Mouse (Mus musculus) cerebellum, postnatal 14 days (tissue): ENCODE measurements around the gene Pck2.

ENCODE experiments used
- DNase-seq, 2 experiments: peaks; one replicate each; pipeline ENCODE4 v3.0.0; 2021; ENCODE audit warnings: mixed read lengths in 2 of 2

Pck2 gene

GRCm38 (mm10) chr14:55536116-55536745 lies 3.8 kb upstream of the Pck2 start:
- DNase-seq: peak; percentile 62 to 79

- peak; percentile 87 to 96 for DNase-seq
Observed at GRCm38 (mm10) chr14:55540787-55541321, 788 bp downstream of the Pck2 start.

- no peak for DNase-seq
Observed at GRCm38 (mm10) chr14:55542268-55542667, 2.2 kb downstream of the Pck2 start.

- peak; percentile 55 to 72 for DNase-seq
Observed at GRCm38 (mm10) chr14:55544334-55544733, 4.3 kb downstream of the Pck2 start.

GRCm38 (mm10) chr14:55550191-55550590 lies 10.1 kb downstream of the Pck2 start:
- DNase-seq: peak; percentile 57 to 62

GRCm38 (mm10) chr14:55551347-55551746 lies 11.3 kb downstream of the Pck2 start:
- no peak for DNase-seq

GRCm38 (mm10) chr14:55551794-55552193 lies 11.7 kb downstream of the Pck2 start:
- DNase-seq: no peak

GRCm38 (mm10) chr14:55554635-55555034 lies 14.6 kb downstream of the Pck2 start:
- DNase-seq: no peak

- DNase-seq: no peak
Observed at GRCm38 (mm10) chr14:55555788-55556187, 15.7 kb downstream of the Pck2 start.

- peak; percentile 87 to 94 for DNase-seq
Observed at GRCm38 (mm10) chr14:55557003-55557402, 16.9 kb downstream of the Pck2 start.

GRCm38 (mm10) chr14:55557587-55557986 lies 17.5 kb downstream of the Pck2 start:
- DNase-seq: no peak

GRCm38 (mm10) chr14:55558740-55559448 lies 18.8 kb downstream of the Pck2 start:
- DNase-seq: no peak

- peak; percentile 93 to 95 for DNase-seq
Observed at GRCm38 (mm10) chr14:55559799-55560201, 19.7 kb downstream of the Pck2 start, which contains the start of gene Dcaf11. Dcaf11 (plus strand) TSS chr14:55560006.

GRCm38 (mm10) chr14:55560202-55561073 lies 20.4 kb downstream of the Pck2 start, which contains the start of gene A730061H03Rik:
A730061H03Rik (minus strand) TSS chr14:55560406.
- peak; percentile 98 to 99 for DNase-seq

GRCm38 (mm10) chr14:55561860-55562259 lies 21.8 kb downstream of the Pck2 start:
- no peak for DNase-seq

- DNase-seq: no peak
Observed at GRCm38 (mm10) chr14:55563249-55563648, 23.2 kb downstream of the Pck2 start.

- no peak for DNase-seq
Observed at GRCm38 (mm10) chr14:55565748-55566147, 25.7 kb downstream of the Pck2 start.

- no peak for DNase-seq
Observed at GRCm38 (mm10) chr14:55567496-55567895, 27.4 kb downstream of the Pck2 start.

- no peak for DNase-seq
Observed at GRCm38 (mm10) chr14:55570588-55570987, 30.5 kb downstream of the Pck2 start.

- DNase-seq: no peak
Observed at GRCm38 (mm10) chr14:55571760-55572159, 31.7 kb downstream of the Pck2 start.

GRCm38 (mm10) chr14:55575302-55575701 lies 35.2 kb downstream of the Pck2 start, which contains the start of gene Fitm1:
Fitm1 (plus strand) TSS chr14:55575617.
- no peak for DNase-seq

- no peak for DNase-seq
Observed at GRCm38 (mm10) chr14:55575711-55576110, 35.6 kb downstream of the Pck2 start.

GRCm38 (mm10) chr14:55576376-55576775 lies 36.3 kb downstream of the Pck2 start:
- peak; percentile 40 to 66 for DNase-seq
